Mouse (Mus musculus) heart, postnatal 0 days (tissue): ENCODE measurements around the gene Jagn1. TPM values are rescaled to one million over a fixed set of nuclear protein-coding genes. Genes with fewer than 3 reads are reported as not detected.

Experiments
- ATAC-seq: fragments of 200-750 bp; cut with Nextera tagmentation; 2 replicates; pipeline ENCODE4 v1.8.0; 2017; ENCODE audit warnings: low read depth, moderate number of reproducible peaks, moderate library complexity; ENCODE audit not compliant: insufficient read depth
- DNase-seq: peaks from one replicate; pipeline ENCODE4 v3.0.0-alpha.2; 2016; ENCODE audit warnings: low spot score
- H3K27ac ChIP-seq: fragments of 300-500 bp; sonication (generic); 2 replicates; pipeline ENCODE4 v1.5.1; 2014; ENCODE audit warnings: low read depth, mild to moderate bottlenecking
- H3K27me3 ChIP-seq: fragments of 300-500 bp; sonication (generic); 2 replicates; pipeline ENCODE4 v1.6.1; 2014; ENCODE audit warnings: low read length, mixed read lengths; ENCODE audit not compliant: control insufficient read depth, insufficient read depth
- H3K36me3 ChIP-seq: fragments of 300-500 bp; sonication (generic); replicated peaks from 2 replicates; pipeline ENCODE4 v1.6.1; 2014; ENCODE audit warnings: low read length, mixed read lengths; ENCODE audit not compliant: control insufficient read depth, insufficient read depth
- H3K4me1 ChIP-seq: fragments of 300-500 bp; sonication (generic); 2 replicates; pipeline ENCODE4 v1.6.1; 2014; ENCODE audit warnings: antibody characterized with exemption; ENCODE audit not compliant: control insufficient read depth, insufficient read depth
- H3K4me2 ChIP-seq: fragments of 300-500 bp; sonication (generic); 2 replicates; pipeline ENCODE4 v1.6.1; 2014; ENCODE audit warnings: low read depth, mild to moderate bottlenecking, low read length, moderate library complexity
- H3K4me3 ChIP-seq: fragments of 300-500 bp; sonication (generic); 2 replicates; pipeline ENCODE4 v1.5.1; 2014; ENCODE audit warnings: low read depth, low read length
- H3K9ac ChIP-seq: fragments of 300-500 bp; sonication (generic); replicated peaks from 2 replicates; pipeline ENCODE4 v1.6.1; 2014; ENCODE audit warnings: low read depth, low read length, mixed read lengths
- H3K9me3 ChIP-seq: fragments of 300-500 bp; sonication (generic); replicated peaks from 2 replicates; pipeline ENCODE4 v1.6.1; 2016; ENCODE audit warnings: low read length; ENCODE audit not compliant: control insufficient read depth
- CTCF ChIP-seq: IDR thresholded peaks from 2 replicates; pipeline ENCODE4 v1.5.1; 2016; ENCODE audit warnings: antibody characterized with exemption, control low read depth, low read depth
- EP300 ChIP-seq: IDR thresholded peaks from 2 replicates; pipeline ENCODE4 v1.6.1; 2016; ENCODE audit warnings: antibody characterized with exemption, low read depth
- WGBS: fragments of 180-500 bp; shearing (Covaris S2); extraction: QIAGEN DNeasy Blood & Tissue Kit; methylation state at CpG from one replicate; pipeline ENCODE4 v1.1.7; 2014; 5-methylcytosine and 5-hydroxymethylcytosine counted together
- polyA plus RNA-seq: library from polyadenylated mRNA; unstranded; fragments of >200 nt; fragmentation: Nextera tagmentation; extraction: Ambion mirVana; gene quantifications from 2 replicates; pipeline ENCODE4 v1.2.1, GENCODE M21; 2015
- total RNA-seq: library from RNA; depleted of rRNA; stranded (reverse); fragments of >200 nt; gene quantifications from 2 replicates; pipeline ENCODE4 v1.2.3, GENCODE M21; 2014; ENCODE audit warnings: low replicate concordance

Jagn1 gene
- total and polyA plus RNA-seq, 2 experiments from 2014 or later: 15.3 to 56.6 TPM

GRCm38 (mm10) chr6:113441147-113441680 is 1.2 kb upstream of the Jagn1 start:
- Histone ChIP-seq H3K4me1 (peaks cover 8% of the 10 kb centered on the region; the same call in 1 of the 2 replicates), H3K9ac (no peak overlapping the region), H3K36me3 (peaks cover 3% of the 10 kb centered on the region; the same call in 1 of the 2 replicates), H3K4me2 (no peak overlapping the region), H3K27ac (no peak overlapping the region), H3K9me3 (no peaks in the 10 kb centered on the region), H3K4me3 (no peak overlapping the region), H3K27me3 (no peaks in the 10 kb centered on the region)
- TF ChIP-seq CTCF (peak; percentile 91), EP300 (no peak)
- WGBS: 56% methylated on average over 7 of the region's 7 CpGs
- ATAC-seq (peak; percentile 22; the same call in 1 of the 2 replicates), DNase-seq (peak; percentile 66)

- Histone ChIP-seq H3K4me2 (peak overlapping the region; percentile 98), H3K27me3 (no peaks in the 10 kb centered on the region), H3K27ac (peak overlapping the region; percentile 30; the same call in 1 of the 2 replicates), H3K4me1 (peaks cover 8% of the 10 kb centered on the region; the same call in 1 of the 2 replicates), H3K9me3 (no peaks in the 10 kb centered on the region), H3K9ac (peak overlapping the region; percentile 94), H3K36me3 (peaks cover 9% of the 10 kb centered on the region), H3K4me3 (peak overlapping the region; percentile 93)
- 38% methylated on average over 9 of the region's 9 CpGs for WGBS
- TF ChIP-seq CTCF: no peak
- no peak for TF ChIP-seq EP300
- no peak for DNase-seq
- peak; percentile 24 for ATAC-seq
Observed at GRCm38 (mm10) chr6:113442087-113442441, 305 bp upstream of the Jagn1 start.

- peaks cover 20% of the 10 kb centered on the region for H3K36me3 ChIP-seq
- peak overlapping the region; percentile 98 for H3K4me2 ChIP-seq
- peak overlapping the region; percentile 63 for H3K27ac ChIP-seq
- no peaks in the 10 kb centered on the region for H3K9me3 ChIP-seq
- H3K27me3 ChIP-seq: no peaks in the 10 kb centered on the region
- H3K4me3 ChIP-seq: peak overlapping the region; percentile 93
- TF ChIP-seq EP300: no peak
- peak; percentile 19; the same call in 1 of the 2 replicates for TF ChIP-seq CTCF
- ATAC-seq: no peak
- H3K9ac ChIP-seq: peak overlapping the region; percentile 94
- peaks cover 8% of the 10 kb centered on the region; the same call in 1 of the 2 replicates for H3K4me1 ChIP-seq
- 45% methylated on average over 12 of the region's 12 CpGs for WGBS
- DNase-seq: no peak
Observed at GRCm38 (mm10) chr6:113443091-113443490, 722 bp downstream of the Jagn1 start.

GRCm38 (mm10) chr6:113444207-113444965 is 2.0 kb downstream of the Jagn1 start:
- TF ChIP-seq EP300 (no peak), CTCF (no peak)
- Histone ChIP-seq H3K27ac (no peak overlapping the region), H3K36me3 (peaks cover 26% of the 10 kb centered on the region), H3K9me3 (no peaks in the 10 kb centered on the region), H3K4me3 (no peak overlapping the region), H3K4me1 (peaks cover 8% of the 10 kb centered on the region; the same call in 1 of the 2 replicates), H3K4me2 (no peak overlapping the region), H3K9ac (no peak overlapping the region), H3K27me3 (no peaks in the 10 kb centered on the region)
- DNase-seq: no peak
- WGBS: 90% methylated on average over 6 of the region's 8 CpGs
- ATAC-seq: no peak

GRCm38 (mm10) chr6:113447639-113448038 is 5.3 kb downstream of the Jagn1 start:
- no peaks in the 10 kb centered on the region for H3K9me3 ChIP-seq
- no peak for ATAC-seq
- H3K27ac ChIP-seq: no peak overlapping the region
- DNase-seq: no peak
- TF ChIP-seq CTCF: no peak
- no peak for TF ChIP-seq EP300
- H3K27me3 ChIP-seq: no peaks in the 10 kb centered on the region
- no peak overlapping the region for H3K4me3 ChIP-seq
- peaks cover 19% of the 10 kb centered on the region for H3K4me1 ChIP-seq
- H3K9ac ChIP-seq: no peak overlapping the region
- peaks cover 26% of the 10 kb centered on the region for H3K36me3 ChIP-seq
- WGBS: 92% methylated on average over 4 of the region's 4 CpGs
- no peak overlapping the region for H3K4me2 ChIP-seq
